32 mouse cellular contexts compared by ENCODE assay signal in the genomic region with DNA sequence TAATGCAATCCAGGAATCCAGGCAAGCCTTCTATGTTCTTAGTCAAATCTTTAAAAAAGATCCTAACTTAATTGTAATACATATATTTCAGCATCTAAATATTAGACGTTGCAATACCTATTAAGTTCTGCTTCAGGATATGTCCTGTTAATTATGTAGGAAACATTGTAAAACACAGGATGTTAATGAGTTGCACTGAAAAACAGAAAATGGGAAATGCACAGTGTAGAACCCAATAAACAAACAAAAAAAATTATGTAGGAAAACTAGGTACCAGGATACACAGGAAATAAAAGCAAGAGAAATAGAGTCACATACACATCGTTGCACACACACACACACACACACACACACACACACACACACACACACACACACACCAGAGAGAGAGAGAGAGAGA.
"Had no signal": no experiment of that assay in that cellular context is flagged by ENCODE, and none has a peak within 500 bp of the region (broad histone marks: within the 10 kb centered on the region; RNA-seq: fewer than 3 reads in every experiment).

No protein-coding gene starts in this region.

- H3K4me1 ChIP-seq: limb, embryonic 12.5 days; limb, embryonic 13.5 days; limb, embryonic 15.5 days; liver, embryonic 12.5 days; liver, embryonic 13.5 days; liver, embryonic 15.5 days; lung, embryonic 15.5 days; megakaryocyte, embryonic 14.5 days; midbrain, embryonic 10.5 days; midbrain, embryonic 12.5 days; midbrain, embryonic 13.5 days; midbrain, embryonic 15.5 days had no signal

- H3K4me3 ChIP-seq: left cerebral cortex, adult 2 months; limb, embryonic 10.5 days; limb, embryonic 12.5 days; limb, embryonic 13.5 days; limb, embryonic 15.5 days; liver, embryonic 12.5 days; liver, embryonic 13.5 days; liver, embryonic 15.5 days; lung, embryonic 15.5 days; megakaryocyte, embryonic 14.5 days; midbrain, embryonic 10.5 days; midbrain, embryonic 12.5 days; midbrain, embryonic 13.5 days; midbrain, embryonic 15.5 days; myocyte had no signal

- ATAC-seq: liver, embryonic 12.5 days; liver, postnatal 0 days; lung, postnatal 0 days; midbrain, embryonic 13.5 days; midbrain, embryonic 15.5 days; midbrain, embryonic 16.5 days had no signal

- H3K9me3 ChIP-seq: limb, embryonic 10.5 days; limb, embryonic 12.5 days; limb, embryonic 13.5 days; limb, embryonic 15.5 days; liver, embryonic 12.5 days; liver, embryonic 13.5 days; liver, embryonic 15.5 days; lung, embryonic 15.5 days; megakaryocyte, embryonic 14.5 days; midbrain, embryonic 10.5 days; midbrain, embryonic 12.5 days; midbrain, embryonic 13.5 days; midbrain, embryonic 15.5 days had no signal

- H3K4me2 ChIP-seq: limb, embryonic 12.5 days; limb, embryonic 13.5 days; limb, embryonic 15.5 days; liver, embryonic 11.5 days; liver, embryonic 12.5 days; liver, embryonic 13.5 days; liver, embryonic 15.5 days; lung, embryonic 14.5 days; lung, embryonic 15.5 days; midbrain, embryonic 11.5 days; midbrain, embryonic 12.5 days; midbrain, embryonic 13.5 days; midbrain, embryonic 15.5 days had no signal

- H3K27me3 ChIP-seq: limb, embryonic 12.5 days; limb, embryonic 13.5 days; limb, embryonic 15.5 days; liver, embryonic 12.5 days; liver, embryonic 13.5 days; liver, embryonic 15.5 days; lung, embryonic 15.5 days; megakaryocyte, embryonic 14.5 days; midbrain, embryonic 12.5 days; midbrain, embryonic 13.5 days; midbrain, embryonic 15.5 days had no signal

- DNase-seq: left cerebral cortex, postnatal 4 days; liver; liver, embryonic 13.5 days; liver, postnatal 0 days; lung, adult 18-20 months; lung, adult 2 months; lung, embryonic 14.5 days; lung, postnatal 10 days; lung, postnatal 14 days; lung, postnatal 36 days; lung, postnatal 4 days; midbrain, embryonic 14.5 days had no signal

- H3K27ac ChIP-seq: left cerebral cortex, adult 2 months; limb, embryonic 10.5 days; limb, embryonic 12.5 days; limb, embryonic 13.5 days; limb, embryonic 15.5 days; liver, embryonic 12.5 days; liver, embryonic 13.5 days; liver, embryonic 14.5 days; liver, embryonic 15.5 days; lung, embryonic 15.5 days; macrophage; midbrain, embryonic 10.5 days; midbrain, embryonic 12.5 days; midbrain, embryonic 13.5 days; midbrain, embryonic 15.5 days had no signal

- H3K36me3 ChIP-seq: limb, embryonic 10.5 days; limb, embryonic 12.5 days; limb, embryonic 13.5 days; limb, embryonic 15.5 days; liver, embryonic 12.5 days; liver, embryonic 13.5 days; liver, embryonic 15.5 days; lung, embryonic 15.5 days; midbrain, embryonic 10.5 days; midbrain, embryonic 12.5 days; midbrain, embryonic 13.5 days; midbrain, embryonic 15.5 days had no signal

- H3K9ac ChIP-seq: limb, embryonic 12.5 days; limb, embryonic 13.5 days; limb, embryonic 15.5 days; liver, embryonic 12.5 days; liver, embryonic 13.5 days; liver, embryonic 14.5 days; liver, embryonic 15.5 days; liver, postnatal 0 days; lung, embryonic 14.5 days; lung, embryonic 15.5 days; midbrain, embryonic 12.5 days; midbrain, embryonic 13.5 days; midbrain, embryonic 15.5 days had no signal
